Mouse (Mus musculus) thymus, postnatal 25 days (tissue): ENCODE measurements around the gene Cldn10.

Source experiments
- DNase-seq: peaks from one replicate; pipeline ENCODE4 v3.0.0; 2022

Gene Cldn10

DNA sequence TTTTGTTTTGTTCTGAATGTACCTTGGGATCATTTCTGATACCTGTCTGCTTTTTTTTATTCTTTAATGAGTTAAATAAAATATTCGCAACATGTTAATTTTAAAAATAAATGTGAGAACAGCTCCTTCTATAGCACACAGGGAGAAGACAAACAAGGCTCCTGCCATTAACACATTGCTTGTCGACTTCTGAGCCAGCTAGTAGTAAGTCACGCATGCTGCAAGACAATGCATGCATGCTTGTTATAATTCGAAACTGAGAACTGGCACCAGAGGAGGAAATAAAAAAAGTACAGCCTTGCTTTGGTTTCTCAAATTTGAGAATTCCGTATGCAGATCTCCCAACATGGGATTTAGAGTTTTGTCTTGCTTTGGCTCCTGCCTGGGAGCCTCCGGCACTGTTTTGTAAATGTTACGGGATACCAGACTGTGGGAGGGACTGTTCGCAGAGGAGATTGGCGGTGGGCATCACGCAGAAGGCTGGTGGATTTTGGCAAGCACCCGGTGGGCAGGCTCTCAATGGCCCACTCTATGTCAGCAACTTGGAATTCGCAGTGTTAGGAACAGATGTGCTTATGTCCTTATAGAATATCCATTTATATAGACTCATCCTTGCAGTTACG is 80.5 kb downstream of the Cldn10 start:
- DNase-seq: no peak

DNA sequence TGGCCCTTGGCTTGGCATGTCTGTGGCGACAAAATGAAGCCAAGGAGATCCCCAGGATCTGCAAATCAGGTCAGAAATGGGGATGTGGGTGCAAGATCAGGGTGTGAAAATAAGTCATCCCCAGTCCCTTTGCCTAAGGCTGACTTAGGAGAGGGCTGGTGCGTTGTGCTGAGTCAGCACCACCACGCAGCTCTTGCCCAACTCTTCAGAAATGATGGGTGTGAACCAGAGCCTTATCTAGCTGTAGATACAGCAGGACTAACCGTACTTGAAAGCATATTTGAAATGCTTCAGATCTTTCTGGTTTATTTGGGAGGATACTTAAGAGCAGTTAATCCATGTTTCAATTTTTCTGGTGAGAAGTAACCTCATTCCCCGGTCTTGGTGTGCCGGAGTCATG is 82.0 kb downstream of the Cldn10 start:
- no peak for DNase-seq

DNA sequence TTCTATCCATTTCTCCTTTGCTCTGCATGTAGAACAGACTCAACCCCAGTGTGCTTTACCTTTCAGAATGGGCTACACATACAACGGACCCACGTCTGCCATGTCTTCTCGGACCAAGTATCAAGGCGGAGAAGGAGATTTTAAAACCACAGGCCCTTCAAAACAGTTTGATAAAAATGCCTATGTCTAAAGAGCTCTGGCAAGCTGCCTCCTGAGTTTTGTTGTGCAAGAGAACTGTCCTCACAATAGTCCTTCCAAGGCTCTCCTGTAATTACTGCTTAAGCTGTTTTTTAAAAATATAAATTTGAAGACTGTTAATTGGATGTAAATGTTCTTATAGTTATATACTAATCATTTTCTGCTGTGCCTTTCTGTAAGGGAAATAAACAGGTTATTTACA is 86.4 kb downstream of the Cldn10 start:
- no peak for DNase-seq

DNA sequence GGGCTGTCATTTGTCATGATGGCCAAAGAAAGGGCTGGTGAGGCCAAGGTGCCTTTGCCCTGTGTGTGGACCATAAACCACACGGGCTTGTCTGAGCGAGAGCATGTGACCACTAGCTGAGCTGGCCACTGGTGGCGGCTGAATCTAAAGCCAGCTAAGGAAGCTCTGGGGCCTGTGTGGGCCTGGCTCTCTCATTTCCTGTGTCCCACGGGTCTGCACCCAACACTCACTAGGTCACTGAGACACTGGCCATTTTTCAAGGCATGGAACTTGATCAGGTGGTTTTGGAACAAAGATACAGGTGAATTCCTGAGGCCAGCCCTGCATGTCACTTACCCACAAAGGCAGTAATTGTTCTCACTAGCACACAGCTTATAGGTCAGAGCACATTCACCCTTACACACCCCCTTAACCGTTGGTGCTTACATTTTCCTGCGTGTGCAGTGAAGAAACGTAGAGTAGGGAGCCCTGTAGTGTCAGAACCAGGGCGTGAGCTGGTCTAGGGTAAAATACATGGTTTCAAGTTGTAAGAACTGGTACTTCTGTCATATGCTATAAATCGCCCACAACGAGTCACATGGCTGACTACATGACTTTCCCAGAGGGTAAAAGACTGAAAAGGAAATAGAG is 87.2 kb downstream of the Cldn10 start:
- no peak for DNase-seq

DNA sequence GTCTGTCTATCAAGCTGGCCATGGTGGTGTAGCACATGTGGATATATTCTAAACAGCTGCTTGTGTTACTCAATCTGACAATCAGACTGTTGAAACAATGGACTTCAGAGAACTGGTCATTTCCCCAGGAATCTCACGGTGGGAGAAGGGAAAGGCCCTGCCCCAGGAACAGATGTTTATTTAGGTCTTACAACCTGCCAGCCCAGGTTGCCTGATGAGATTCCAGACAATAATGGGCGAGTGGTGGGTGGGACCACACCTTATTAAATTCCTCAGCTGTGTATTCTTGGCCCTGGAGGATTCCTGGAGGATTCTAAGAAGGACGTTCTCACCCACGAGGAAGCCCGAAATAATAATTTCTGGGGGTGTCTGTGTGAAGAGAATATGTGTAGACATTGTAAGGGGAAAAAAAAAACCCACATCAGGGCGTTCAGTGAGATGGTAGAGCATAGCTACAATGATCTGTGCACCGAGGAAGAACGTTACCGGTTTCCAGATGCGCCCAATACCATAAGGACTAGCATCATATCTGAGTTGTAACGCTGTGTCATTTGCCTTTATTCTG is 90.7 kb downstream of the Cldn10 start:
- DNase-seq: no peak

DNA sequence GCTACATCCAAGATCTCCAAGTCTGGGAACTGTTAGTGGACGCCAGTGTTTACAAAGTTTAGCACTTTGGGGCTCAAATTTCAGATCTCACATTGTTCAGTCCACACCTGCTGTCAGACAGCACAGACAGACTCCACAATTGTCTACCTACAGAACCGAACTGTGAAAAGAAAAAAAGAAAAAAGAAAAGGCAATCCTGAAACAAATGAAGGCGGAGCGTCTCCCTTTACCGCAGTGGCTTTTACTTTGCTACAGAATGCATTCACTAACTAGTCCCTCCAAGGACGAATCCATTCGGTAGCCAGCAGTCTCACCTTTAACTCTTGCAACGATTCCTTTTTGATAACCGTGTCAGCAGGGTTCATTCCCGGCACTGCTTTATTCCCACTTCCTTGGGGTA is 93.0 kb downstream of the Cldn10 start:
- DNase-seq: no peak

DNA sequence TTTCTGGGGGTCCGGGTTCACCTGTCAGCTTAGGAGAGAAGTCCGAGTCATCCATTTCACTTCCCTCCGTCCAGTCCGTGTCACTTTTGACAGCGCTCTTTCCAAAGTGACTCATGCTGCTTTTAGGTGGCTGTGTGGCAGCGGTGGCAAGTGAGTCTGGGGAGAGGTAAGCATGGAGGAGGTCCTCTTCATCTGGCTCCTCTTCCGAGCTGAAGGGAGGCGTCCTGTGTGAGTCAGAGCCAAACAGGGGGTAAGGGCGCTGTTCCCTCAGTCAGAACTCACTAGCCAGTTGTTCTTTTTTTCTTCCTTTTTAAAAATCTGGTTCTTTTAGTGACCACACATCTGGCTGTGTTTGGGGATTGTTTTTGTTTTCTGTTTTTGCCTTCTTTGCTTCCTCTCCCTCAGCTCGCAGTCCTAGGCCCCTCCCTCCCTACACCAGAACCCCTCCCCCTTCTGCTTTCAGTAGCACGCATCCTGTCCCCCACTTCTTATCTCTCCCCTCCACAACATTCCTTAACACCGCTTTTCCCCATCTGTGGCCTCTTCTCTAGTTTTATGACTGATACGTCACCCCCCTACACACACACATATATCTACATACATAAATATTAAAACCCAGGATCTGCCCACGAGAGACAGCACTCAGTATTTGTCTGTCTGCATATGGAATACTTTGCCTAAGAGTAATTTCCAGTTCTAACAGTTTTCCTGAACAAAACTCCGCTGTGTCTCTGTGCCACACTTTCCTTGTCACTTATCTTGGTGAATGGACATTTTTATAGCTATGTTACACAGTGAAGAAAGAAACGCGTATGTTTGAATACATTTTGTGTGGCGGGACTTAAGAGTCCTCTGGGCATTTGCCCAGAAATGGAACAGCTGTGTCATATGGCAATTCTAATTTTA is 95.9 kb downstream of the Cldn10 start:
- no peak for DNase-seq

DNA sequence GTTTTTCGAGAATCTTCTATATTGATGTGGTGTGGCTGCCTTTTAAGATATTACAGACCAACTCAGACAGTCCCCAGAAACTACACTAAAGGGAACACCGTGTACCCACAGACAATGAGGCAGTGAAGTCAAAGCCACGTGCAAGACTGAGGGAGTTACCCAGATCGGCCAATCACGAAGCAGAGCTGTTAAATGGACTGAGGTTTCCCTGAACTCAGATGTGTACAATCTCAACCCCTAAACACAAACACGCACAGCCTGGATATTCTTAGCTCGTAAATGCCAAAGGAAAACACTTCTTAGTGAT is 96.5 kb downstream of the Cldn10 start:
- no peak for DNase-seq

DNA sequence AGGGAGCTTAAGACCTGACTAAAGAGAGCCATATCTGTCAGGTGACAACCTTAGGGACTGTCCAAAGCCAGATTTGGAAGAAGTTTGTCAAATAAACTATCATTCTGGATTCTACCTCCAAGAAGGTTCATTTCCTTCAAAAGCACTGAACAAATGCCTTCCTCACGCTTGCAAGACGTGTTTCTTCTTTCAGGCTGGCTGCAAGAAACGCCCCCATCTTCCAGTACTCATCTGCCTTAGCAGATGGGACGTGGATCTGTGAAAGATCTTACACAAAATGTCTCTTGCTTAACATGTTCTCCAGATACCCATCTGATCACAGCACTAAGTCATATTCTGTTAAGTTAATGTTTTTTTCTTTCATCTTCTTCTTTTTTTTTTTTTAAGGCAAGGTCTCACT is 102.4 kb downstream of the Cldn10 start:
- DNase-seq: no peak

DNA sequence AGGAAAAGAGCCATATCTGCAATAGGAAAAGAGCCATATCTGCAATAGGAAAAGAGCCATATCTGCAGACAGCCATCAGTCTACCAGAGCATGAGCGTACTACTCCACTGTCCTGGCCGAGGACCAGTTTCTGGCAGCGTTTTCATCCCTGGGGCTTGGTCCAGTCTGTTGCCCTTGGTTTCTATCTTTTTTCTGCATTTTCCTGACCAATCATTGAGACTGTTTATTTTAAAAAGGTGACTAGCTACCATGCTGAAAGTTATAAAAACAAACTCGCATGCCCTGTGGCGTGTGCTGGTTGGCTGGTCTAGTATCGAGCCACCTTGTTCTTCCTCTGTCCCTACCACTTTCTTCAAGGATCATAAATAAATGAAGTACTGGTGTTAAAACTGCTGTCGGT is 107.5 kb downstream of the Cldn10 start:
- no peak for DNase-seq

DNA sequence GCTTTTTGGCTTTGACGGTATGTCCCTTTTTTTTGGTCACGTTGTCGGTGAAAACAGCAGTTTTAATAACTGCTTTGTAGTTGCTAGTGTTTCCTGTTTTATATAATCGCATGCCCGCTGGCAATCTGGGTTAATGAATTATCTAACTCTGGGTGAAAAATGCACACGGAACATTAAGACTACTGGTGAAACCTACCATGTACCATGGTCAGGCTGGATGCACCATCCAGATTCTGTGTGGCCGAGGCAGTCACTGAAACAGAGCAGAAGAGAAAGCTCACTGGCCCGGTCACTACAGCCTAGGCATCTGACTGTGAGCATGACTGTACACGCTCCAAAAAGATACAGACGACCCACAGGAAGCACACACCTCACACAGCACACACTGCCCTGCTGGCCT is 107.9 kb downstream of the Cldn10 start:
- no peak for DNase-seq

DNA sequence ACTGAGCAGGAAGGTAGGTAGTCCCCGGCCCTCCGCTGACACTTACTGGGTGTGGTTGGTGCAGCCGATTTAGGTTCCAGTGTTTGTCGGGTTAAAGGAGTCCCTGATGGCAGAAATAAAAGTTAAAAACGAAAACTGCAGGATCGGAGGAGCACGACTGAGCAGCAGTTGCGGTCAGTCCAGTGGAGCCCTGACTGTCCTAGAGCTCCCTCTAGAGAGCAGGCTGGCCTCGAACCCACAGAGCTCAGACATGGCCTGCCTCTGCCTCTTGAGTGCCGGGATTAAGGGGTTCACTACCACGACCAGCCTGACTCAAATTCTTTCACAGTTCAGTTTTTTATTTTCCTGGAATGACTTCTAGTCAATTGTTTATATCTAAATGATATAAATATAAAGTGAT is 112.2 kb downstream of the Cldn10 start:
- peak; percentile 33 for DNase-seq

DNA sequence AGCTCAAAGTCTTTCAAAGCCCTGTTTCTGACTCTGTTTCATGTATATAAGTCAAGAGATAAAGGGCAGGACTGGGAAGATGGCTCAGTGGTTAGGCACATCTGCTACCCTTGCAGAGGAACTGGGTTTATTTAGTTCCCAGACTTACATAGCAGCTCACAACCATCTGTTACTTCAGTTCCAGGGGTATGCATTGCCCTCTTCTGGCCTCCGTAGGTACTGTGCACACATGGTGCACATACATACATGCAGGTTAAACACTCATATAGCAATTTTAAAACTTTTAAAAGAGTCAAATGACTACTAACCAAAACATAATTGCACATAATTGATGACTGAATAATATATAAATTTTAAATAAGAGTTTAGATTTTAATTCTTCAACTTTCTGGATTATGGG is 113.2 kb downstream of the Cldn10 start:
- no peak for DNase-seq

DNA sequence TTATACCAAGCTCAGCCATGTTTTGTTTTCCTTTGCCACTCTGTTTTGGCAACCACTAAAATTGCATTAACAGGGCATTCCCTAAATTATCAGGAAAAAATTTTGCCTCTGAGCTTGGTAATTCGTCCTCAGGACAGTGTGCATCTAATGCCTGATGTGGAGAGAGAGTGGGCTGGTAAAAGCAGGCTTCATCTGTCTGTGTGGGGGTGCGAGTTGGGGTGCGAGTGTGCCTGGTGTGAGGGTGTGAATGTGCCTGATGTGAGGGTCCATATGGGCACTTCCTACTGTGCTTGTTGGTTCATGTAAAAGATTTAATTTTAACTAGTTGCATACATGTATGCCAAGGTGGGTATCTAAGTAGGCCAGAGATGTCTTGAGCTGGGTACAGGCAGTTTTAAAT is 115.7 kb downstream of the Cldn10 start:
- no peak for DNase-seq

DNA sequence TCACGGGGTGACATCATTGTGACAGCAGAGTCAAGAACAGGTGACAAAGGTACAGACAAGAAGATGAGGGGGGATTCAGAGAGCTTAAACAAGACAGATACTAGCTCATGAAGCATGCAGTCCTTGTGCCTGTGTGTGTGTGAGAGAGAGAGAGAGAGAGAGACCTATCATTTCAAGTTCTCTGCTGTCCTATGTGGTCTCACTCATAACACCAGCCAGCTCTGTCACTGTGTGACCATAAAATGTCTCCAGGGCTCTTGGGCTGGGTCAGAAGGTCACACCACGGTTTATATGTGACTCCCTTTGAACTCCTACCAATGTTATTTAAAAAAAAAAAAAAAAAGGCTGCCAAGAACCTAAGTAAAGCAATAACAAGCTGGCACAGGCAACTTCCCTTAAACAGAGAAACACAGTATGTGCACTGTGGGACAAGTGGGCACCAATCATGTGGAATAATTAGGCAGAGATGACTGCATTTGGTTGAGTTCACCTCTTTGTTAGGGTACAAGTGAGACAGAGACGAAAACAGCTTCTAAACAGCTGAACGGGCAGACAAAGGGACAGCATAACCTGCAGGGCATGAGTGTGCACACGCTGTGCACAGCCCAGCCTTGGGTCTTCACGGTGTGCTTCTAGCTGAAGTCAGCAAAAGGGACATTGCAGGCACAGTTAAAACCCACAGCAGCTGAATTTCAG is 116.3 kb downstream of the Cldn10 start:
- DNase-seq: no peak

DNA sequence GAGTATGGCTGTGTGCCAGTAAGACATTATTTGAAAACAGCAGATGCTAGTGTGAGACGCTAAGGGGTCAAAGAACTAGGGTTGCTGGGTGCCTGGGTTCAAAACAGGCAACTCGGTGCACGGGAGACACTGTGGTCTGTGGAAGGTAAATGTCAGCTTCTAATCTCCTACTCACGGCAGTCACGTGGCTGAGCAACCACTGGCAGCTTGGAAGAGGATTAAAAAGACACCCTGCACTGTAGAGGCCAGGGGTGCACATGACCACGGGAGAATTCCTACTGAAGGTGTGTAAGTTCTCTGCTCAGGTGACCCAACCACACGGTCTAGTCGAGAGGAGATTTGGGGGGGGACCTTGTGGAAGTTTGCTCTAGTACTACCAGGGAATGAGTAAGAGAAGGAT is 119.9 kb downstream of the Cldn10 start:
- no peak for DNase-seq

DNA sequence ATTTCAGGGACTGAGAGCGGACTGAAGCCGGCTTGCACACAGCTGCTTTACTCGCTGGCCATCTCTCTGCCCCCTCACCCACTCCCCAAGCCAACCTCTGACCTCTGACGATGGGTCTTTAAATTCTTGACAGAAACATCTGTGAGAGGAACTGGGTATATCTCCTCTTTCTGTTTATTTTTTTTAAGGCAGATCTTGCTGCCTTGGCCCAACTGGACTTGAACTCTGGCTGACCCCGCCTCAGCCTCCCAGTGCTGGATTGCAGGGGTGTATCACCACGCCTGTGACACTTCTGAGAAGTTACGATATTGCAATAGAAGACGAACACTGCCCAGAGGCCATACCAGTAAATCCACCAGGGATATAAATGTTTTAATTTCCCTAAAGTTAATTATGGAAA is 122.2 kb downstream of the Cldn10 start:
- no peak for DNase-seq

DNA sequence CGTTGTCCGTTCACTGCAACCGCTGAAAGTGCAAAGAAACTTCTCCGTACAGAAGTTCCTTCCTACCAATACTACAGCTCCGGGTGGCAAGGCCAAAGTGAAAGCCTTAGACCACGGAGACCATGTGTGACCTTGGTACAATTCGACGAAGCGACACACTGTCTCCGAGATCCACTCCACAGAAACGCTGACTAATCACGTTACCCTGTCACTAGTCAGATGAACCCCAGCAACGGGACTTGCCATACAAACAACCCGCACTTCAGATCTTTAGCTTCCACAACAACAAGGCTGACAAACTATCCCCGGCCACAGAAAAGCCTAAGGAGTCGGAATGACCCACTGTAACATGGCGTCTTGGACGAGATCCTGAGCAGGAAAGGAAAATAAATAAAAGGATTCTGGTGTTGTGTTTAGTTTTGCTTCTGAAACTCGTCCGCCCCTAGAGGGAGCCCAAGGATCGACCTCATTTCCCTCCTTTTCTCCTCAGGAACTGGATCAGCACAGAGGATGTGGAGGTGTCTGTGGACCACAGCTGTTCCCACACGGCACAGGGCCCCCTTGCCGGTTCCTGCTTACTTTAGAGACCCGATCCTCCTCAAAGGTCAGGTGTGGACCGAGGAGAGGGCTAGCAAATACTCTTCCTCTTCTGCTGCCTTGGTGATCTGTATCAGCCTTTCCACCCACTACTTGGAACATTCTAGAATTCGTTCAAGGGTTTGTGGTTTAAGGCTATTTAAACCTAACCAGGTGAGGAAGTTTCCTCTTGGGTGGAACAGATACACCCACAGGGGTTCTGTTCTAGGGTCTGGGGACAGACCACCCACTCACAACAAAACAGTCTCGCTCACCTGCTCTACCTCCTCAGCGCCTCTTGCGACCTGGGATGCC is 122.9 kb downstream of the Cldn10 start:
- DNase-seq: peak; percentile 62

DNA sequence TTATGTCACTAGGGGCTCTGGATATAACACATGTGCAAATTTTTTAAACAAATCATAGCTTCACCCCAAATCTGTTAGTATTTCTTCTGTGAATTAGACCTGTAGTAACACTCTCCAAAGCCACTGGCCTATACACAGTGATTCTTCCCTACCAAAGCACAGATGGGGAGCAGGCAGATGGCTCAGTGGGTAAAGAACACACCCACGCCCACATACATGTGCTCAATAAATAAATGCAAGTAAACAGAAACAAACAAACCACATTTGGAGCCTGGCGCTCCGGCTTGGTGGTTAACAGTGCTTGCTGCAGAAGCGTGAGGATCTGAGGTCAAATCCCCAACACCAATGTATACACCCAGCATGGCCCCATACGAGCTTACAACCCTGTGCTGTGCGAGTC is 123.8 kb downstream of the Cldn10 start:
- no peak for DNase-seq

DNA sequence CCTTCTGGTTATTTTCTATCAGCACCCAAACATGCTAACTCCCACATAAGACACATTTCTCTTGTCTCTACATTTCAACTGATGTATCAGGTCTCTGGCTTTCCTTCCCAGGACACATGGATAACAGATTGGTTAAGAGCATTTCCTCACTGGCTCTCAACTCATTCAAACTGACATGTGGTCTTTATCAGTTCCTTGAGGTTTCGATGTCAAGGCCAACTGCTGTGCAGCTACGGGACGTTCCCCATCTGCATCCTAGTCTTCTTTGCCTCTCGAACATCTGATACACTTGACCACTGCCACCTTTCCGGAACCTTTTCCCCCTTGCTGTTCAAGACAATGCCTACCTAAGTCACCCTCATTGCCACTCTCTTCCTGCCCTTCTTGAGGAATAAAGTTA is 125.9 kb downstream of the Cldn10 start:
- DNase-seq: no peak

DNA sequence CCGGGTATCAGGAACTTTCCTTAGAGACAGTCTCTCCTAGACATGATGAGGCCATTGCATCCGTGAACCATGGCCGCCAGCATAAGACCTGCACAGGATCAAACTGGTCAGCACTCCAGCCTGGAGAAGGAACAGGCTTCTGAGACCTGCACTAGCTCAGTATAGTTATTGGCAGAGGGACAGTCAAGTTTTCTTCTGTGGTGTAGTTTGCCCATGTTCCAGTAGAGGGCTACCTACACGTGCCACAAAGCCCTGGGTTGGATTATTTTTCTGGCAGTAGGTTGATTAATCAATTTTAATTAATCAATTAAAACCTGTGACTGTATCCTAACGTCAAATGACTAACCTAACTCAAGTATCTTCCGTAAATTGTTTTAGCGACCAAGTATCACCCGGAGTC is 131.3 kb downstream of the Cldn10 start:
- DNase-seq: no peak

DNA sequence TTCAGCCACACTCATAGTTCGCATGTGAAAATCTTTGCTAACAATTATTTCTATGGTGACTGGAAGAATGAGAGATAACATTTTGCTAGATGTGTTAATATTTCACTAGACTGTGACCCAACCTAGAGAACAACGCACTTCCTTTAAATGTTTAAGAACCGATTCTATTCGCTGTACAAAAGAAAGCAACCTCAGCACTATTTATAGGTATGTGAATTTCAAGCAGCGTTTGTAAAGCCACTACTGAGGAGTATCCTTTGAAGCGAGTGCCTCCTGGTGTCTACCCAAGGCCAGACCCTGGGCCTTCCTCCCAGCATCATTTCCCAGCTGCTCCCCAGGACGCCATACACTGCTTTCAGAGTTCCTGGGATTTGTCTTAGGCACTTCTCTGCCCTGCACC is 132.9 kb downstream of the Cldn10 start:
- DNase-seq: no peak
